Mouse (Mus musculus): ENCODE measurements around the gene Zfp768. TPM values are rescaled to one million over a fixed set of nuclear protein-coding genes. Genes with fewer than 3 reads are reported as not detected.
A peak's percentile ranks its signal among the peaks of the same experiment; 100 is the strongest.
"Not testable (repeated sequence)": the region's sequence is repeated elsewhere in the genome, so short reads cannot be mapped to it uniquely, and the experiment has no call there.

Zfp768 gene
- 10 to 100 TPM; 23.0 to 28.7 TPM for total RNA-seq (2021)
- long read RNA-seq, experiment 1, transcript Zfp768-201 (2 exons, 2,356 nt): major isoform, 24 of 32 reads
- long read RNA-seq, experiment 1, partial matches to known transcripts: 0 of 32 reads
- long read RNA-seq, experiment 1, other reads (novel, unspliced or antisense): 8 of 32 reads
- long read RNA-seq, experiment 2, transcript Zfp768-201 (2 exons, 2,356 nt): major isoform, 30 of 32 reads
- long read RNA-seq, experiment 2, partial matches to known transcripts: 0 of 32 reads
- long read RNA-seq, experiment 2, other reads (novel, unspliced or antisense): 2 of 32 reads

GRCm38 (mm10) chr7:127345512-127346325, at the start of gene Zfp768:
Gene Zfp768, minus strand, starts transcription at chr7:127345589.
- DNase-seq: peak; percentile 98

GRCm38 (mm10) chr7:127393944-127394333, 48.5 kb upstream of the Zfp768 start:
- no peak for DNase-seq

GRCm38 (mm10) chr7:127393157-127393943, 48.0 kb upstream of the Zfp768 start, which contains the start of gene E430018J23Rik:
Gene E430018J23Rik, minus strand, starts transcription at chr7:127393629.
- peak; percentile 96 for DNase-seq

DNA sequence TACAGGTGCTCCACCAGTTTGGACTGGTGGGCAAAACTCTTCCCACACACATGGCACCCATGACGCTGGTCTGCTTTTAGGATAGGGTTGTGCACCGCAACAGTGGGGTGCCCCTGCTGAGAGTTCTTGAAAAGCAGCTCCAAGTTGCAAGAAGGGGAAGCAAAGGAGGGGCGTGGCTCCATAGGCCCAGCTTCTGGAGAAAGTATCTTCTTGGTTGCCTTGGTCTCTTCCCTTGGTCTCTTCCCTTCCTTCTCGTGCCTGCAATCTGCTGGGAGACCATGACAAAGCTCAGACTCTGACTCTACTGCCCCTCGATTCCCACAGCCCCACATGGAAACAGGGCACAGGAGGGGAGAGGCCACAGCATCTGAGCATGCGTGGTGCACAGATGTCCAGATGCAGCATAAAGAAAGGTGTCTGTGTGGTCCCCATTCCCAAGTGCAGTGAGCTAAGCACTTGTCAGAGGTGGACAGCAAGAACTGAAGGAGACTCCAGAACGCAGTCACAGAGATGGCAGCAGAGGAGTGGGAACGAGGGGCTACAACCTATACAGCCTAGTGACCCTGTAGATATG, 46.9 kb upstream of the Zfp768 start:
- DNase-seq: no peak

DNA sequence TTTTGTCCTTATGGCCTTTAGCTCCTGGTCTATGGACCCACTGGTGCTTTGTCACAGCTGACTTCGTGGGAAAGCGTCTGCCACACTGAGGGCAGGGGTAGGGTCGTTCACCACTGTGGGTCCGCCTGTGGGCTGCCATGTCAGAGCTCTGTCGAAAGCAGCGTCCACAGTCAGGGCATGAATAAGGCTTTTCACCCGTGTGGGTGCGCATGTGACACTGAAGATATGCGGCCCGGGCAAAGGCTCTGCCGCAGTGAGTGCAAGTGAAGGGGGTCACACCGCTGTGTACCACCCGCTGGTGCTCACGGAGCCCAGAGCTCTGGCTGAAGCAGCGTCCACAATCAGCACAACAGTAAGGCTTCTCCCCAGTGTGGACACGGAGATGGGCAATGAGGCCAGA, 46.1 kb upstream of the Zfp768 start:
- DNase-seq: no peak

GRCm38 (mm10) chr7:127390306-127390705, 44.9 kb upstream of the Zfp768 start:
- no peak for DNase-seq

- DNase-seq: not testable (repeated sequence)
These were observed 42.8 kb upstream of the Zfp768 start for GRCm38 (mm10) chr7:127388201-127388600.

DNA sequence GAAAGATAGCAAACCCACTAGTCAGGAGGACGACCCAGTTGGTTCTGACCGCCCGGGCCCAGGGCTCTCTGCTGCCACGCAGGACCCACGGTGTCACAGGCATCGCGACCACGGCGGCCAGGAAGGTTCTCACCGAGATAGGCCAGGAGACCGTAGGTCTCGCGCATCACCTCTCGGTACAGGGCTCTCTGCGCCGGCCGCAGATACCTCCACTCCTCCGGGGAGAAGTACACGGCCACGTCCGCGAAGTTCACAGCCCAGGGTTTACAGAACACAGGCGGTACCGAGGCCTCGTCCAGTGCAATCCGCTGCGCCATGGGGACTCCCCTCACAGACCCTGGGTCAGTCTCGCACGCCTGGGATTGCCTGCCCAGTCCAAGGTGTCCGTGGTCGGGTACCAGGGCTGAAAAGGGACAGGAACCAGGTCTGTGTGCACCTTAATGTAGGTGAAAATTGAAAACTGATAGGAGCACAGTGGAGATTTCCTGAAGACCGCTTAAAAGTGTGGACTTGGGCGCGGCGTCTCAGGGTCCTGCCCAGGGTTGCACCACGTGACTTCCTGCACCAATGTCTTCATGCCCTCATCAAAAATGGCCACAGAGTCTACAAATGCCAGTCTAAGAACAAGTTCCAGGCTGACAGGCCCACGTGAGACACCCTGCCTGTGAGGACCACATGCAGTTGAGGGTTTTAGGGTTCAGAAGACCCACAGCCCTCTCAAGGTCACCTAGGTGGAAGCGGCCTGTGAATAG, 41.4 kb upstream of the Zfp768 start, which contains the start of gene 9130019O22Rik:
Gene 9130019O22Rik (minus strand): TSS at position 526 of the 752 bp plus-strand sequence.
- peak; percentile 86 for DNase-seq

DNA sequence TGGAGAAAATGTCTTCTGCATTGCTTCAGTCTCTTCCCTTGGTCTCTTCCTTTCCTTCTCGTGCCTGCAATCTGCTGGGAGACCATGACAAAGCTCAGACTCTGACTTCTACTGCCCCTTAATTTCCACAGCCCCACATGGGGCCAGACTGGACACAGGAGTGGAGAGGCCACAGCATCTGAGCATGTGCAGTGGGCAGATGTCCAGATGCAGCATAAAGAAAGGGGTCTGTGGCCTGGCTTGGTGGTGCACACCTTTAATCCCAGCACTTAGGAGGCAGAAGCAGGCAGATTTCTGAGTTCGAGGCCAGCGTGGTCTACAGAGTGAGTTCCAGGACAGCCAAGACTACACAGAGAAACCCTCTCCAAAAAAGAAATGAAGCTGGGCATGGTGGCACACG, 40.2 kb upstream of the Zfp768 start:
- not testable (repeated sequence) for DNase-seq

DNA sequence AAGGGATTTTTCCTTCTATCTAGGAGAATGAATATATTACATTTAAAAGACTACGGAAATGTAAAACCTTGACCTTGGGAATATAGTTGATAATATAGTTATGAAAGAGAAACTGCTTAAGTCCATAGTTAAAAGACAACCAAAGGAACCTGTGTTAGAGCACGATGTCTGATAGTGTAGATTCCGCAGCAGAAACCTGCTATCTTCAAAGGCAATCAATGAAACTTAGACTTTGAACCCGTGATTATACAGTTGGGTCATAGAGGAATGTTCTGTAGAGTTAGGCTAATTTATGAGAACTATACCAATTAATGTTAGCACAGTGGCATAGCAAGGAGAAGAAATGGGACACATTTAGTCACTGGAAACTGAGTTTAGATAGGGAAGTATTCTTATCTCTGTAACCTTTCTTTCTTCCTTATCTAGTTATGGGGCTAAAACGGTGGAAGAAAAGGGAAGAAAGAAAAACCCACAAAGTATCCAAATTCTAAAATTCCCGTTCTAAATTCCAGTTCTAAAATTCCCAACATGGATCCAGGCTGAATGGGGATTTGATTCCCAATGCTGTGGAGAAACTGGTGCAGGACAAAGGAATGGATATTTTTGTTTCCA, 33.0 kb upstream of the Zfp768 start:
- no peak for DNase-seq

DNA sequence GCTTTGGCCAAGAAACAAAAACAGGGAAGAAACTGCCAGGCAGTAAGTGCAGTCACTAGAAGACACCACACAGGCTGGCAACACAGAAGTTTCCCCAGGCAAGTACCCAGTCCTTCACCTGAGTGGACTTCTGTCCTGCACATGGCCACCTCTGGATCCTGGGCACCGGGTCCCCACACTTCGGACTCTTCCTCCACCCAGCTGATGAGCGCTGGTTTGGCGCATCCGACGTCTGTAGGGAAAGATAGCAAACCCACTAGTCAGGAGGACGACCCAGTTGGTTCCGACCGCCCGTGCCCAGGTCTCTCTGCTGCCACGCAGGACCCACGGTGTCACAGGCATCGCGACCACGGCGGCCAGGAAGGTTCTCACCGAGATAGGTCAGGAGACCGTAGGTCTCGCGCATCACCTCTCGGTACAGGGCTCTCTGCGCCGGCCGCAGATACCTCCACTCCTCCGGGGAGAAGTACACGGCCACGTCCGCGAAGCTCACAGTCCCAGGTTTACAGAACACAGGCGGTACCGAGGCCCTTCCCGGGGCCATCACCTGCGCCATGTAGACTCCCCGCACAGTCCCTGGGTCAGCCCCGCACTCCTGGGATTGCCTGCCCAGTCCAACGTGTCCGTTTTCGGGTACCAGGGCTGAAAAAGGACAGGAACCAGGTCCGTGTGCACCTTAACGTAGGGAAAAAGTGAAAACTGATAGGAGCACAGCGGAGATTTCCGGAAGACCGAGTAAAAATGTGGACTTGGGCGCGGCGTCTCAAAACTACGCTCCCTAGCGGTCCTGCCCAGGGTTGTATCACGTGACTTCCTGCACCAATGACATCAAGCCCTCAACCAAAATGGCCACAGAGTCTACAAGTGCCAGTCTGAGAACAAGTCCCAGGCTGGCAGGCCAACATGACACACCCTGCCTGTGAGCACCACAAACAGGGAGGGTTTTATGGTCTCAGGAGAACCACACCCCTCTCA, 30.2 kb upstream of the Zfp768 start, which contains the start of gene Zfp747:
Gene Zfp747 (minus strand): TSS at position 780 of the 975 bp plus-strand sequence.
- DNase-seq: peak; percentile 87

DNA sequence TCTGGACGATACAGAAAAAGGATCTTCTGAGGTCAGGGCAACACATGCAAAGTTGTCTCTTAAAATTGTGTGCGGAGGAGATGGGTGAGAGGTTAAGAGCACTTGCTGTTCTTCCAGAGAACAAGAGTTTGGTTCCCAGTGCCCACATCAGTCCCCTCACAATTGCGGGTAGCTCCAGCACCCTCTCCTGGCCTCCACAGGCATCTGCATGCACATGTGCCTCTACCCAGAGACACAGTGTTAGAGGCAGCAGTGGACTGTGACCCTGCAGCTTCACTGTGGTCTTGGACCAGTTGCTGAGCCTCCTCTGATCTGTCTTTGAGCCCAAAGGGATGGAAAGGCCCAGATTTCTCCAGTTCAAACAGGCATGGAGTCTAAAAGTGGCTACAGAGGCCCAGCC, 26.5 kb upstream of the Zfp768 start:
- not testable (repeated sequence) for DNase-seq

GRCm38 (mm10) chr7:127371213-127371612, 25.8 kb upstream of the Zfp768 start:
- no peak for DNase-seq

GRCm38 (mm10) chr7:127366249-127366648, 20.9 kb upstream of the Zfp768 start:
- DNase-seq: no peak

- DNase-seq: no peak
These were observed 18.8 kb upstream of the Zfp768 start for GRCm38 (mm10) chr7:127364166-127364565.

GRCm38 (mm10) chr7:127363475-127363921, 18.1 kb upstream of the Zfp768 start:
- peak; percentile 36 for DNase-seq

- not testable (repeated sequence) for DNase-seq
These were observed 17.0 kb upstream of the Zfp768 start for GRCm38 (mm10) chr7:127362418-127362817.

- DNase-seq: no peak
These were observed 16.1 kb upstream of the Zfp768 start for GRCm38 (mm10) chr7:127361449-127361848.

DNA sequence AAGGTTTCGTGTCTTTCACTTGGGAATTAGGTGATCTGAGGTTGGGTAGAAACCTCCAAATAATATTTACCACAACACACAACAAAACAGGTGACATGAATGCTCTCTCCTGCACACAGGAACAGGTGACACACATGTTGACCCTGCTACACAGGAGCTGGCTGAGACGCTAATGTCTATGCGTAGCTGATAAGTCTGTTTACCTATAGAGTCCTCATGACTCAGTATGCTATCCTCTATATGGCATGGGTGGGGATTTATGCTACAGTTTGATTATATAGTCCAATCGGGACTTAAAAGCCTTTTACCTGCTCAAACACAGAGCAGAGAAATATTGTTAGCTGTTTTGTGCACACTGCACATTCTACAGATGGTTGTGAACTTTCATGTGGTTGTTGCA, 14.9 kb upstream of the Zfp768 start:
- DNase-seq: no peak

Data from gastrocnemius, postnatal 10 days (tissue).